Mouse (Mus musculus): ENCODE data around the gene Dtd1. TPM values are rescaled to one million over a fixed set of nuclear protein-coding genes. Genes with fewer than 3 reads are reported as not detected.

Gene Dtd1
- polyA plus RNA-seq, 1 experiment from 2014 or later = 17.5 TPM

- H3K4me3 ChIP-seq (replicated peaks) = no peak overlapping the region
- no peak for ATAC-seq (ENCODE audit: insufficient read depth)
- 70% methylated on average over 5 of the region's 5 CpGs for WGBS (ENCODE audit: insufficient replicate concordance)
Observed at GRCm38 (mm10) chr2:144743316-144743715, 143.6 kb downstream of the Dtd1 start.

GRCm38 (mm10) chr2:144745266-144745665 lies 145.6 kb downstream of the Dtd1 start:
- ATAC-seq (ENCODE audit: insufficient read depth) = no peak

More at GRCm38 (mm10) chr2:144743316-144743715, 143.6 kb downstream of the Dtd1 start:
- H3K9me3 ChIP-seq (replicated peaks) = no peaks in the 10 kb centered on the region
- H3K27me3 ChIP-seq = no peaks in the 10 kb centered on the region
- H3K4me2 ChIP-seq = no peak overlapping the region
- no peaks in the 10 kb centered on the region for H3K4me1 ChIP-seq (replicated peaks)
- H3K36me3 ChIP-seq (replicated peaks) = no peaks in the 10 kb centered on the region
- no peak overlapping the region for H3K27ac ChIP-seq (replicated peaks)
- H3K9ac ChIP-seq = no peak overlapping the region

GRCm38 (mm10) chr2:144746046-144746783 lies 146.5 kb downstream of the Dtd1 start:
- Histone ChIP-seq H3K27ac (replicated peaks) (no peak overlapping the region), H3K4me1 (replicated peaks) (no peaks in the 10 kb centered on the region), H3K9me3 (replicated peaks) (no peaks in the 10 kb centered on the region), H3K4me2 (no peak overlapping the region), H3K4me3 (replicated peaks) (no peak overlapping the region), H3K27me3 (no peaks in the 10 kb centered on the region), H3K9ac (no peak overlapping the region), H3K36me3 (replicated peaks) (no peaks in the 10 kb centered on the region)
- ATAC-seq (ENCODE audit: insufficient read depth) = no peak
- 68% methylated on average over 4 of the region's 4 CpGs for WGBS (ENCODE audit: insufficient replicate concordance)

More at GRCm38 (mm10) chr2:144745266-144745665, 145.6 kb downstream of the Dtd1 start:
- no peaks in the 10 kb centered on the region for H3K9me3 ChIP-seq (replicated peaks)
- H3K9ac ChIP-seq = no peak overlapping the region
- no peaks in the 10 kb centered on the region for H3K4me1 ChIP-seq (replicated peaks)
- no peaks in the 10 kb centered on the region for H3K36me3 ChIP-seq (replicated peaks)
- WGBS (ENCODE audit: insufficient replicate concordance) = 74% methylated on average over 2 of the region's 2 CpGs
- H3K27ac ChIP-seq (replicated peaks) = no peak overlapping the region
- H3K27me3 ChIP-seq = no peaks in the 10 kb centered on the region
- no peak overlapping the region for H3K4me3 ChIP-seq (replicated peaks)
- H3K4me2 ChIP-seq = no peak overlapping the region

GRCm38 (mm10) chr2:144753604-144754003 lies 153.9 kb downstream of the Dtd1 start:
- H3K4me1 ChIP-seq (replicated peaks) = no peaks in the 10 kb centered on the region
- WGBS (ENCODE audit: insufficient replicate concordance) = 44% methylated on average over 6 of the region's 6 CpGs
- no peaks in the 10 kb centered on the region for H3K36me3 ChIP-seq (replicated peaks)
- H3K9me3 ChIP-seq (replicated peaks) = no peaks in the 10 kb centered on the region
- H3K4me2 ChIP-seq = no peak overlapping the region
- H3K27ac ChIP-seq (replicated peaks) = no peak overlapping the region
- no peak overlapping the region for H3K9ac ChIP-seq
- ATAC-seq (ENCODE audit: insufficient read depth) = no peak
- no peak overlapping the region for H3K4me3 ChIP-seq (replicated peaks)
- no peaks in the 10 kb centered on the region for H3K27me3 ChIP-seq

- Histone ChIP-seq H3K4me2 (no peak overlapping the region), H3K4me1 (replicated peaks) (no peaks in the 10 kb centered on the region), H3K27me3 (no peaks in the 10 kb centered on the region), H3K36me3 (replicated peaks) (no peaks in the 10 kb centered on the region), H3K9me3 (replicated peaks) (no peaks in the 10 kb centered on the region), H3K27ac (replicated peaks) (no peak overlapping the region), H3K4me3 (replicated peaks) (no peak overlapping the region), H3K9ac (no peak overlapping the region)
- 81% methylated on average over 2 of the region's 2 CpGs for WGBS (ENCODE audit: insufficient replicate concordance)
- ATAC-seq (ENCODE audit: insufficient read depth) = no peak
Observed at GRCm38 (mm10) chr2:144755016-144755415, 155.3 kb downstream of the Dtd1 start.

GRCm38 (mm10) chr2:144760666-144761065 lies 161.0 kb downstream of the Dtd1 start:
- Histone ChIP-seq H3K4me2 (no peak overlapping the region), H3K27me3 (no peaks in the 10 kb centered on the region), H3K4me1 (replicated peaks) (no peaks in the 10 kb centered on the region), H3K9ac (no peak overlapping the region), H3K36me3 (replicated peaks) (no peaks in the 10 kb centered on the region), H3K9me3 (replicated peaks) (no peaks in the 10 kb centered on the region), H3K27ac (replicated peaks) (no peak overlapping the region), H3K4me3 (replicated peaks) (no peak overlapping the region)
- WGBS (ENCODE audit: insufficient replicate concordance) = 74% methylated on average over 6 of the region's 6 CpGs
- ATAC-seq (ENCODE audit: insufficient read depth) = no peak

- ATAC-seq (ENCODE audit: insufficient read depth) = no peak
- Histone ChIP-seq H3K9me3 (replicated peaks) (no peaks in the 10 kb centered on the region), H3K4me2 (no peak overlapping the region), H3K36me3 (replicated peaks) (no peaks in the 10 kb centered on the region), H3K4me1 (replicated peaks) (no peaks in the 10 kb centered on the region), H3K27me3 (no peaks in the 10 kb centered on the region), H3K27ac (replicated peaks) (no peak overlapping the region), H3K9ac (no peak overlapping the region), H3K4me3 (replicated peaks) (no peak overlapping the region)
- WGBS (ENCODE audit: insufficient replicate concordance) = 75% methylated on average over 9 of the region's 9 CpGs
Observed at GRCm38 (mm10) chr2:144763706-144764105, 164.0 kb downstream of the Dtd1 start.

GRCm38 (mm10) chr2:144764116-144764788 lies 164.6 kb downstream of the Dtd1 start:
- Histone ChIP-seq H3K4me1 (replicated peaks) (no peaks in the 10 kb centered on the region), H3K9me3 (replicated peaks) (no peaks in the 10 kb centered on the region), H3K4me2 (no peak overlapping the region), H3K9ac (no peak overlapping the region), H3K27ac (replicated peaks) (no peak overlapping the region), H3K36me3 (replicated peaks) (no peaks in the 10 kb centered on the region), H3K27me3 (no peaks in the 10 kb centered on the region), H3K4me3 (replicated peaks) (no peak overlapping the region)
- WGBS (ENCODE audit: insufficient replicate concordance) = 72% methylated on average over 7 of the region's 7 CpGs
- no peak for ATAC-seq (ENCODE audit: insufficient read depth)

- H3K27ac ChIP-seq (replicated peaks) = no peak overlapping the region
- no peaks in the 10 kb centered on the region for H3K4me1 ChIP-seq (replicated peaks)
- no peak overlapping the region for H3K9ac ChIP-seq
- H3K27me3 ChIP-seq = no peaks in the 10 kb centered on the region
- no peak overlapping the region for H3K4me2 ChIP-seq
- H3K36me3 ChIP-seq (replicated peaks) = no peaks in the 10 kb centered on the region
- H3K9me3 ChIP-seq (replicated peaks) = no peaks in the 10 kb centered on the region
- 96% methylated on average over 5 of the region's 5 CpGs for WGBS (ENCODE audit: insufficient replicate concordance)
- H3K4me3 ChIP-seq (replicated peaks) = no peak overlapping the region
- ATAC-seq (ENCODE audit: insufficient read depth) = no peak
Observed at GRCm38 (mm10) chr2:144765219-144765618, 165.5 kb downstream of the Dtd1 start.

GRCm38 (mm10) chr2:144768375-144769117 lies 168.8 kb downstream of the Dtd1 start:
- H3K4me2 ChIP-seq = no peak overlapping the region
- no peak overlapping the region for H3K9ac ChIP-seq
- no peaks in the 10 kb centered on the region for H3K9me3 ChIP-seq (replicated peaks)
- ATAC-seq (ENCODE audit: insufficient read depth) = no peak
- H3K4me1 ChIP-seq (replicated peaks) = no peaks in the 10 kb centered on the region
- no peak overlapping the region for H3K27ac ChIP-seq (replicated peaks)
- no peaks in the 10 kb centered on the region for H3K27me3 ChIP-seq
- no peak overlapping the region for H3K4me3 ChIP-seq (replicated peaks)
- H3K36me3 ChIP-seq (replicated peaks) = no peaks in the 10 kb centered on the region
- 68% methylated on average over 3 of the region's 3 CpGs for WGBS (ENCODE audit: insufficient replicate concordance)

GRCm38 (mm10) chr2:144769118-144769496 lies 169.4 kb downstream of the Dtd1 start:
- Histone ChIP-seq H3K4me3 (replicated peaks) (no peak overlapping the region), H3K27ac (replicated peaks) (no peak overlapping the region), H3K27me3 (no peaks in the 10 kb centered on the region), H3K9me3 (replicated peaks) (no peaks in the 10 kb centered on the region), H3K9ac (no peak overlapping the region), H3K36me3 (replicated peaks) (no peaks in the 10 kb centered on the region), H3K4me1 (replicated peaks) (no peaks in the 10 kb centered on the region), H3K4me2 (no peak overlapping the region)
- ATAC-seq (ENCODE audit: insufficient read depth) = no peak
- 83% methylated on average over 2 of the region's 2 CpGs for WGBS (ENCODE audit: insufficient replicate concordance)
